Mouse (Mus musculus) left cerebral cortex, postnatal 10 days (tissue): ENCODE data around the gene Nsd1. TPM values are rescaled to one million over a fixed set of nuclear protein-coding genes. Genes with fewer than 3 reads are reported as not detected.

ENCODE experiments used
- DNase-seq, 2 experiments: peaks; one replicate each; pipeline ENCODE4 v3.0.0; 2021 to 2022; ENCODE audit warnings: low spot score in 2 of 2, mixed read lengths in 1 of 2; ENCODE audit errors: extremely low spot score in 1 of 2
- intact Hi-C: fragments of 180-260 bp; cut with DNase I; formaldehyde crosslinking; loops from one replicate; pipeline ENCODE4 v1.15.1; 2025
- total RNA-seq, 2 experiments: library from RNA; stranded (reverse); gene quantifications; 2 replicates each; pipeline ENCODE4 v1.2.3; 2021

Gene Nsd1
- total RNA-seq, 2 experiments from 2014 or later: 141 to 149 TPM

- intact Hi-C loops: no loop called here
Observed at GRCm38 (mm10) chr13:55319931-55320533, 110.5 kb downstream of the Nsd1 start, which contains the start of gene Prelid1. Gene Prelid1 (plus strand): TSS chr13:55320500.

GRCm38 (mm10) chr13:55321434-55322129 is 112.0 kb downstream of the Nsd1 start, which contains the start of gene Rab24:
Gene Rab24 (minus strand): TSS chr13:55321946.
- peak; percentile 83 to 93 for DNase-seq
- intact Hi-C loops: no loop called here

More at GRCm38 (mm10) chr13:55319931-55320533, 110.5 kb downstream of the Nsd1 start, which contains the start of gene Prelid1:
- no peak for DNase-seq

- peak in 1 of 2 experiments; percentile 49 for DNase-seq
- intact Hi-C loops: no loop called here
Observed at GRCm38 (mm10) chr13:55322130-55322825, 112.7 kb downstream of the Nsd1 start.

- DNase-seq: no peak
- intact Hi-C loops: no loop called here
Observed at GRCm38 (mm10) chr13:55325596-55325995, 116.0 kb downstream of the Nsd1 start.

- intact Hi-C loops: no loop called here
Observed at GRCm38 (mm10) chr13:55327169-55327568, 117.6 kb downstream of the Nsd1 start.

GRCm38 (mm10) chr13:55327633-55328032 is 118.1 kb downstream of the Nsd1 start:
- DNase-seq: peak; percentile 89
- intact Hi-C loops: no loop called here

More at GRCm38 (mm10) chr13:55327169-55327568, 117.6 kb downstream of the Nsd1 start:
- no peak for DNase-seq

- intact Hi-C loops: no loop called here
- no peak for DNase-seq
Observed at GRCm38 (mm10) chr13:55328171-55328570, 118.6 kb downstream of the Nsd1 start.

- intact Hi-C loops: no loop called here
- DNase-seq: no peak
Observed at GRCm38 (mm10) chr13:55328641-55329040, 119.1 kb downstream of the Nsd1 start.

- intact Hi-C loops: no loop called here
- DNase-seq: peak in 1 of 2 experiments; percentile 68
Observed at GRCm38 (mm10) chr13:55329109-55329682, 119.6 kb downstream of the Nsd1 start.

- peak; percentile 66 to 90 for DNase-seq
Observed at GRCm38 (mm10) chr13:55329683-55330566, 120.3 kb downstream of the Nsd1 start, which contains the start of gene Mxd3. Gene Mxd3 (minus strand): TSS chr13:55329823.

GRCm38 (mm10) chr13:55330567-55331400 is 121.2 kb downstream of the Nsd1 start:
- DNase-seq: no peak
- intact Hi-C loops: no loop called here

More at GRCm38 (mm10) chr13:55329683-55330566, 120.3 kb downstream of the Nsd1 start, which contains the start of gene Mxd3:
- intact Hi-C loops: no loop called here

GRCm38 (mm10) chr13:55332331-55332730 is 122.7 kb downstream of the Nsd1 start:
- no peak for DNase-seq
- intact Hi-C loops: no loop called here

GRCm38 (mm10) chr13:55335701-55336100 is 126.1 kb downstream of the Nsd1 start:
- intact Hi-C loops: no loop called here
- DNase-seq: no peak

- no peak for DNase-seq
- intact Hi-C loops: no loop called here
Observed at GRCm38 (mm10) chr13:55337341-55337975, 127.9 kb downstream of the Nsd1 start.

GRCm38 (mm10) chr13:55338131-55339054 is 128.8 kb downstream of the Nsd1 start:
- no peak for DNase-seq
- intact Hi-C loops: no loop called here

- intact Hi-C loops: no loop called here
- DNase-seq: no peak
Observed at GRCm38 (mm10) chr13:55339259-55339658, 129.7 kb downstream of the Nsd1 start.
